Mouse (Mus musculus) MEL (cell line): ENCODE results near the gene Arl6ip5. TPM values are rescaled to one million over a fixed set of nuclear protein-coding genes. Genes with fewer than 3 reads are reported as not detected.

Experiments used
- DNase-seq: peaks from one replicate; pipeline ENCODE4 v3.0.0; 2011; ENCODE audit warnings: low read depth, low spot score
- H3K27ac ChIP-seq: 2 replicates; pipeline ENCODE4 v1.5.1; 2012; ENCODE audit warnings: low read depth, mild to moderate bottlenecking, control low read depth, low read length, moderate library complexity; ENCODE audit not compliant: control insufficient read depth
- H3K27me3 ChIP-seq, 2 experiments: fragments of 150-350 bp in 1 of 2; sonication (generic) in 1 of 2; 2 replicates each; pipeline ENCODE4 v1.6.1; 2012; ENCODE audit warnings: low read length in 2 of 2, mild to moderate bottlenecking in 2 of 2, improper control_type of control experiment in 1 of 2, moderate library complexity in 1 of 2; ENCODE audit not compliant: insufficient read depth in 2 of 2, control insufficient read depth in 1 of 2
- H3K36me3 ChIP-seq, 2 experiments: 2 replicates each; pipeline ENCODE4 v1.6.1; 2012 to 2014; ENCODE audit warnings: low read length in 2 of 2, improper control_type of control experiment in 1 of 2, inconsistent platforms in 1 of 2, mild to moderate bottlenecking in 1 of 2; ENCODE audit not compliant: insufficient read depth in 2 of 2, control insufficient read depth in 1 of 2
- H3K4me1 ChIP-seq, 2 experiments: fragments of 150-350 bp in 1 of 2; sonication (generic) in 1 of 2; 2 replicates each; pipeline ENCODE4 v1.6.1; 2012; ENCODE audit warnings: low read length in 2 of 2, improper control_type of control experiment in 1 of 2, mild to moderate bottlenecking in 1 of 2; ENCODE audit not compliant: insufficient read depth in 2 of 2, control insufficient read depth in 1 of 2
- H3K4me3 ChIP-seq, 2 experiments: fragments of 150-350 bp in 1 of 2; sonication (generic) in 1 of 2; 2 replicates each; pipeline ENCODE4 v1.5.1; 2012; ENCODE audit warnings: low read depth in 2 of 2, low read length in 2 of 2, mild to moderate bottlenecking in 2 of 2, moderate library complexity in 2 of 2, control low read depth in 1 of 2, improper control_type of control experiment in 1 of 2; ENCODE audit not compliant: control insufficient read depth in 1 of 2, insufficient read depth in 1 of 2
- H3K79me2 ChIP-seq: 2 replicates; pipeline ENCODE4 v1.6.1; 2012; ENCODE audit warnings: mild to moderate bottlenecking, low read length, moderate library complexity; ENCODE audit not compliant: control insufficient read depth, poor library complexity, insufficient read depth
- H3K9ac ChIP-seq: 2 replicates; pipeline ENCODE4 v1.6.1; 2012; ENCODE audit warnings: low read depth, mild to moderate bottlenecking, control low read depth, low read length, moderate library complexity; ENCODE audit not compliant: control insufficient read depth, poor library complexity, severe bottlenecking
- H3K9me3 ChIP-seq: fragments of 150-350 bp; sonication (generic); replicated peaks from 2 replicates; pipeline ENCODE4 v1.6.1; 2012; ENCODE audit warnings: mild to moderate bottlenecking, low read length, improper control_type of control experiment, moderate library complexity; ENCODE audit not compliant: insufficient read depth
- BHLHE40 ChIP-seq: IDR thresholded peaks from 2 replicates; pipeline ENCODE4 v1.6.1; 2012; ENCODE audit warnings: low read depth, mild to moderate bottlenecking, inconsistent platforms, low read length, improper control_type of control experiment, borderline replicate concordance
- CHD1 ChIP-seq: IDR thresholded peaks from 2 replicates; pipeline ENCODE4 v1.6.1; 2012; ENCODE audit warnings: low read depth, mild to moderate bottlenecking, inconsistent platforms, low read length, improper control_type of control experiment
- CTCF ChIP-seq, 3 experiments: IDR thresholded peaks in 2 of 3; conservative IDR thresholded peaks in 1 of 3; 2 replicates each; pipeline ENCODE4 v1.5.1; 2011 to 2012; ENCODE audit warnings: low read length in 3 of 3, low read depth in 2 of 3, mild to moderate bottlenecking in 2 of 3, improper control_type of control experiment in 1 of 3, inconsistent platforms in 1 of 3, mixed read lengths in 1 of 3, moderate library complexity in 1 of 3; ENCODE audit not compliant: control insufficient read depth in 1 of 3, insufficient read depth in 1 of 3, poor library complexity in 1 of 3, severe bottlenecking in 1 of 3
- E2F4 ChIP-seq: IDR thresholded peaks from 2 replicates; pipeline ENCODE4 v1.6.1; 2011; ENCODE audit warnings: low read depth, low read length, improper control_type of control experiment, borderline replicate concordance
- ELF1 ChIP-seq: IDR thresholded peaks from 2 replicates; pipeline ENCODE4 v1.6.1; 2014; ENCODE audit warnings: low read depth, mild to moderate bottlenecking, inconsistent platforms, low read length, improper control_type of control experiment, moderate library complexity
- EP300 ChIP-seq, 2 experiments: IDR thresholded peaks; 2 replicates each; pipeline ENCODE4 v1.6.1; 2011; ENCODE audit warnings: improper control_type of control experiment in 2 of 2, low read length in 2 of 2, low read depth in 1 of 2, mild to moderate bottlenecking in 1 of 2
- ETS1 ChIP-seq: IDR thresholded peaks from 2 replicates; pipeline ENCODE4 v1.6.1; 2012; ENCODE audit warnings: low read depth, mild to moderate bottlenecking, inconsistent platforms, low read length, improper control_type of control experiment, moderate library complexity
- GABPA ChIP-seq: IDR thresholded peaks from 2 replicates; pipeline ENCODE4 v1.6.1; 2012; ENCODE audit warnings: low read depth, mild to moderate bottlenecking, inconsistent platforms, low read length, improper control_type of control experiment, moderate library complexity
- GATA1 ChIP-seq: IDR thresholded peaks from 2 replicates; pipeline ENCODE4 v1.6.1; 2011; ENCODE audit warnings: low read depth, low read length, improper control_type of control experiment
- HCFC1 ChIP-seq: IDR thresholded peaks from 2 replicates; pipeline ENCODE4 v1.6.1; 2012; ENCODE audit warnings: low read depth, mild to moderate bottlenecking, inconsistent platforms, low read length, improper control_type of control experiment, moderate library complexity
- JUND ChIP-seq: IDR thresholded peaks from 2 replicates; pipeline ENCODE4 v1.6.1; 2011; ENCODE audit warnings: low read depth, mild to moderate bottlenecking, improper control_type of control experiment, low read length
- KAT2A ChIP-seq: conservative IDR thresholded peaks from 2 replicates; pipeline ENCODE4 v1.6.1; 2012; ENCODE audit warnings: low read depth, low read length, improper control_type of control experiment, inconsistent platforms
- MAFK ChIP-seq: IDR thresholded peaks from 2 replicates; pipeline ENCODE4 v1.6.1; 2011; ENCODE audit warnings: low read depth, mild to moderate bottlenecking, low read length, improper control_type of control experiment, borderline replicate concordance
- MAX ChIP-seq: IDR thresholded peaks from 2 replicates; pipeline ENCODE4 v1.6.1; 2011; ENCODE audit warnings: low read length, improper control_type of control experiment
- MAZ ChIP-seq: IDR thresholded peaks from 2 replicates; pipeline ENCODE4 v1.6.1; 2012; ENCODE audit warnings: low read depth, mild to moderate bottlenecking, inconsistent platforms, low read length, improper control_type of control experiment
- MEF2A ChIP-seq: IDR thresholded peaks from 2 replicates; pipeline ENCODE4 v1.6.1; 2014; ENCODE audit warnings: low read depth, mild to moderate bottlenecking, inconsistent platforms, low read length, improper control_type of control experiment; ENCODE audit not compliant: poor library complexity, insufficient replicate concordance, severe bottlenecking; ENCODE audit errors: extremely low read depth
- MXI1 ChIP-seq: IDR thresholded peaks from 2 replicates; pipeline ENCODE4 v1.6.1; 2011; ENCODE audit warnings: mild to moderate bottlenecking, low read depth, low read length, improper control_type of control experiment
- MYB ChIP-seq: IDR thresholded peaks from 2 replicates; pipeline ENCODE4 v1.6.1; 2011; ENCODE audit warnings: mild to moderate bottlenecking, low read depth, low read length, improper control_type of control experiment
- MYC ChIP-seq: IDR thresholded peaks from 2 replicates; pipeline ENCODE4 v1.6.1; 2011; ENCODE audit warnings: low read depth, mild to moderate bottlenecking, low read length, improper control_type of control experiment, moderate library complexity
- NELFE ChIP-seq: IDR thresholded peaks from 2 replicates; pipeline ENCODE4 v1.6.1; 2011; ENCODE audit warnings: low read depth, low read length, improper control_type of control experiment
- NRF1 ChIP-seq: IDR thresholded peaks from 2 replicates; pipeline ENCODE4 v1.6.1; 2014; ENCODE audit warnings: low read depth, mild to moderate bottlenecking, inconsistent platforms, low read length, improper control_type of control experiment, moderate library complexity; ENCODE audit not compliant: poor library complexity, insufficient read depth, severe bottlenecking
- POLR2A ChIP-seq, 2 experiments: IDR thresholded peaks; 2 replicates each; pipeline ENCODE4 v1.6.1; 2011 to 2012; ENCODE audit warnings: low read length in 2 of 2, mild to moderate bottlenecking in 2 of 2, control low read depth in 1 of 2, improper control_type of control experiment in 1 of 2, low read depth in 1 of 2, moderate library complexity in 1 of 2; ENCODE audit not compliant: control insufficient read depth in 1 of 2, insufficient read depth in 1 of 2, poor library complexity in 1 of 2
- POLR2AphosphoS2 ChIP-seq: IDR thresholded peaks from 2 replicates; pipeline ENCODE4 v1.6.1; 2011; ENCODE audit warnings: low read length, improper control_type of control experiment
- POLR2AphosphoS5 ChIP-seq: IDR thresholded peaks from 2 replicates; pipeline ENCODE4 v1.6.1; 2012; ENCODE audit warnings: low read depth, borderline replicate concordance, mild to moderate bottlenecking, inconsistent platforms, low read length, moderate library complexity, mixed read lengths
- RAD21 ChIP-seq: IDR thresholded peaks from 2 replicates; pipeline ENCODE4 v1.6.1; 2011; ENCODE audit warnings: mild to moderate bottlenecking, low read depth, low read length, improper control_type of control experiment
- RCOR1 ChIP-seq: IDR thresholded peaks from 2 replicates; pipeline ENCODE4 v1.6.1; 2012; ENCODE audit warnings: low read depth, mild to moderate bottlenecking, inconsistent platforms, low read length, improper control_type of control experiment
- SIN3A ChIP-seq: IDR thresholded peaks from 2 replicates; pipeline ENCODE4 v1.6.1; 2012; ENCODE audit warnings: low read length, improper control_type of control experiment, inconsistent platforms
- SMC3 ChIP-seq: IDR thresholded peaks from 2 replicates; pipeline ENCODE4 v1.6.1; 2011; ENCODE audit warnings: low read depth, low read length, improper control_type of control experiment
- TAL1 ChIP-seq: IDR thresholded peaks from 2 replicates; pipeline ENCODE4 v1.6.1; 2012; ENCODE audit warnings: mild to moderate bottlenecking, inconsistent platforms, low read length, moderate library complexity, mixed read lengths
- TBP ChIP-seq: IDR thresholded peaks from 2 replicates; pipeline ENCODE4 v1.8.0; 2011; ENCODE audit warnings: low read depth, low read length, improper control_type of control experiment
- TCF12 ChIP-seq: IDR thresholded peaks from 2 replicates; pipeline ENCODE4 v1.6.1; 2014; ENCODE audit warnings: low read depth, mild to moderate bottlenecking, inconsistent platforms, low read length, improper control_type of control experiment, moderate library complexity
- UBTF ChIP-seq: IDR thresholded peaks from 2 replicates; pipeline ENCODE4 v1.6.1; 2012; ENCODE audit warnings: low read depth, mild to moderate bottlenecking, inconsistent platforms, low read length, improper control_type of control experiment, moderate library complexity, borderline replicate concordance; ENCODE audit not compliant: insufficient read depth
- USF1 ChIP-seq: IDR thresholded peaks from 2 replicates; pipeline ENCODE4 v1.6.1; 2014; ENCODE audit warnings: low read depth, mild to moderate bottlenecking, inconsistent platforms, low read length, improper control_type of control experiment, moderate library complexity
- USF2 ChIP-seq, 2 experiments: IDR thresholded peaks; 2 replicates each; pipeline ENCODE4 v1.6.1; 2011 to 2012; ENCODE audit warnings: improper control_type of control experiment in 2 of 2, low read length in 2 of 2, borderline replicate concordance in 1 of 2, inconsistent platforms in 1 of 2, low read depth in 1 of 2, mild to moderate bottlenecking in 1 of 2; ENCODE audit not compliant: insufficient read depth in 1 of 2
- ZC3H11A ChIP-seq: IDR thresholded peaks from 2 replicates; pipeline ENCODE4 v1.6.1; 2012; ENCODE audit warnings: low read depth, mild to moderate bottlenecking, inconsistent platforms, low read length, improper control_type of control experiment
- ZKSCAN1 ChIP-seq: IDR thresholded peaks from 2 replicates; pipeline ENCODE4 v1.6.1; 2012; ENCODE audit warnings: low read depth, mild to moderate bottlenecking, inconsistent platforms, low read length, improper control_type of control experiment, moderate library complexity
- ZMIZ1 ChIP-seq: IDR thresholded peaks from 2 replicates; pipeline ENCODE4 v1.6.1; 2012; ENCODE audit warnings: low read depth, mild to moderate bottlenecking, inconsistent platforms, low read length, improper control_type of control experiment, moderate library complexity
- ZNF384 ChIP-seq: IDR thresholded peaks from 2 replicates; pipeline ENCODE4 v1.6.1; 2012; ENCODE audit warnings: low read depth, mild to moderate bottlenecking, inconsistent platforms, low read length, improper control_type of control experiment
- polyA plus RNA-seq, 2 experiments: library from polyadenylated mRNA; stranded (reverse) in 1 of 2; unstranded in 1 of 2; fragments of >175 nt in 1 of 2; fragments of >200 nt in 1 of 2; gene quantifications; 2 replicates each; pipeline versions ENCODE4 v1.2.1 to v1.2.4; 2012; ENCODE audit warnings: low replicate concordance in 2 of 2, low read depth in 1 of 2; ENCODE audit not compliant: insufficient read length in 2 of 2, insufficient read depth in 1 of 2, missing spikeins in 1 of 2
- total RNA-seq: library from RNA; depleted of rRNA; stranded (reverse); fragments of 300-350 nt; gene quantifications from 2 replicates; pipeline ENCODE4 v1.2.3, GENCODE M21; 2012

The Arl6ip5 gene
- total and polyA plus RNA-seq, 3 experiments = 39.4 to 113 TPM; not detected in 1

DNA sequence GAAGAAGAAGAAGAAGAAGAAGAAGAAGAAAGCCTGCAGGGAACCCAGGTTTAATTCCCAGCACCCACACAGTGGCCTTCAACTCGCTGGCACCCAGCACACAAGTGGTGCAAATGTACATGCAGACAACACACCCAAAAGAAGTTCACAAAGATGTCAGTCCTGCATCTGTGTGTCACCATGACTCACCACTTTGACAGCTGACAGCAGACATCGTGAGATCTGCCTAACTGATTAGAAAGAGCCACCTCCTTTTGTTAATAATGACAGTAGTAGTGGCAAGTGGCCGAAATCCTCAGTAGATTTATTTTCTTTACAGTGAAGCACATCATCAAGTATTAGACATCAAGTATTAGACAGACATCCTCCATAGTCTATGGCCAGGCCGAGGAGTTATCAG lies 3.4 kb upstream of the Arl6ip5 start:
- no peak overlapping the region; the same call in 1 of the 2 replicates for H3K9ac ChIP-seq
- peaks cover 33% of the 10 kb centered on the region for H3K79me2 ChIP-seq
- no peaks in the 10 kb centered on the region for H3K27me3 ChIP-seq
- H3K9me3 ChIP-seq = no peaks in the 10 kb centered on the region
- DNase-seq = peak; percentile 70
- H3K4me3 ChIP-seq = no peak overlapping the region
- peaks cover 0 to 36% of the 10 kb centered on the region in 2 experiments; a peak in 2 of 4 replicates for H3K36me3 ChIP-seq
- H3K27ac ChIP-seq = no peak overlapping the region
- peaks cover 23 to 30% of the 10 kb centered on the region in 2 experiments for H3K4me1 ChIP-seq
- peak; percentile 66 for TF ChIP-seq MXI1
- TF ChIP-seq RCOR1 = 0 out of 2 replicates have a peak, but pooled peaks have one; percentile 33
- no peak for TF ChIP-seq POLR2A (IDR thresholded peaks at IDR 0.05; ENCODE audit: control insufficient read depth in 1 of 2, insufficient read depth in 1 of 2, low read depth in 1 of 2, low read length in 2 of 2, poor library complexity in 1 of 2)
- TF ChIP-seq NELFE = no peak
- no peak for TF ChIP-seq MAX
- TF ChIP-seq SIN3A = peak; percentile 87
- TF ChIP-seq NRF1 = no peak
- no peak for TF ChIP-seq USF2 (IDR thresholded peaks at IDR 0.05; ENCODE audit: borderline replicate concordance in 1 of 2, insufficient read depth in 1 of 2, low read depth in 1 of 2, low read length in 2 of 2)
- no peak for TF ChIP-seq SMC3
- TF ChIP-seq E2F4 = no peak
- no peak for TF ChIP-seq CTCF (IDR thresholded peaks at IDR 0.05 in 2 of 3, conservative IDR thresholded peaks at IDR 0.05 in 1 of 3; ENCODE audit: control insufficient read depth in 1 of 3, insufficient read depth in 1 of 3, low read depth in 2 of 3, low read length in 3 of 3, poor library complexity in 1 of 3, severe bottlenecking in 1 of 3)
- no peak for TF ChIP-seq TBP
- TF ChIP-seq POLR2AphosphoS2 = no peak
- no peak for TF ChIP-seq MEF2A
- no peak for TF ChIP-seq POLR2AphosphoS5
- peak; percentile 24 to 50; a peak in 2 of 4 replicates for TF ChIP-seq EP300 (IDR thresholded peaks at IDR 0.05; ENCODE audit: low read depth in 1 of 2, low read length in 2 of 2)
- no peak for TF ChIP-seq HCFC1
- TF ChIP-seq ZKSCAN1 = no peak
- TF ChIP-seq ETS1 = peak; percentile 99
- TF ChIP-seq BHLHE40 = no peak
- no peak for TF ChIP-seq ZC3H11A
- TF ChIP-seq ZNF384 = no peak
- no peak for TF ChIP-seq RAD21
- TF ChIP-seq MAFK = 0 out of 2 replicates have a peak, but pooled peaks have one; percentile 27
- TF ChIP-seq ZMIZ1 = no peak
- no peak for TF ChIP-seq MYB
- TF ChIP-seq TCF12 = no peak
- TF ChIP-seq USF1 = no peak
- TF ChIP-seq GABPA = peak; percentile 89
- no peak for TF ChIP-seq KAT2A
- TF ChIP-seq TAL1 = no peak
- no peak for TF ChIP-seq ELF1
- 0 out of 2 replicates have a peak, but pooled peaks have one; percentile 13 for TF ChIP-seq JUND
- TF ChIP-seq MAZ = no peak
- TF ChIP-seq GATA1 = peak; percentile 89
- TF ChIP-seq CHD1 = no peak
- 0 out of 2 replicates have a peak, but pooled peaks have one; percentile 20 for TF ChIP-seq MYC
- no peak for TF ChIP-seq UBTF
